Mouse (Mus musculus) cerebellum, adult 11-12 months (tissue): Measurements from ENCODE around the gene Lrrc74b.
"Not testable (repeated sequence)": the region's sequence is repeated elsewhere in the genome, so short reads cannot be mapped to it uniquely, and the experiment has no call there.

ENCODE experiments used
- DNase-seq: peaks from one replicate; pipeline ENCODE4 v3.0.0; 2022

Gene Lrrc74b

GRCm38 (mm10) chr16:17561128-17561750, at the start of gene Lrrc74b:
Lrrc74b (minus strand) TSS chr16:17561247.
- no peak for DNase-seq

- no peak for DNase-seq
Measured at GRCm38 (mm10) chr16:17605684-17606083, 44.6 kb upstream of the Lrrc74b start.

GRCm38 (mm10) chr16:17604941-17605340, 43.9 kb upstream of the Lrrc74b start:
- DNase-seq = no peak

GRCm38 (mm10) chr16:17600944-17601562, 40.0 kb upstream of the Lrrc74b start:
- no peak for DNase-seq

GRCm38 (mm10) chr16:17590731-17591130, 29.7 kb upstream of the Lrrc74b start:
- no peak for DNase-seq

- DNase-seq = no peak
Measured at GRCm38 (mm10) chr16:17584555-17584954, 23.5 kb upstream of the Lrrc74b start.

- no peak for DNase-seq
Measured at GRCm38 (mm10) chr16:17583064-17583463, 22.0 kb upstream of the Lrrc74b start, which contains the start of gene Slc7a4. Slc7a4 (minus strand) TSS chr16:17583214.

GRCm38 (mm10) chr16:17576825-17577215, 15.8 kb upstream of the Lrrc74b start:
- peak; percentile 39 for DNase-seq

- DNase-seq = peak; percentile 84
Measured at GRCm38 (mm10) chr16:17575870-17576824, 15.1 kb upstream of the Lrrc74b start.

GRCm38 (mm10) chr16:17566186-17566585, 5.1 kb upstream of the Lrrc74b start:
- DNase-seq = no peak

GRCm38 (mm10) chr16:17564771-17565170, 3.7 kb upstream of the Lrrc74b start:
- DNase-seq = no peak

GRCm38 (mm10) chr16:17564221-17564620, 3.2 kb upstream of the Lrrc74b start:
- no peak for DNase-seq

GRCm38 (mm10) chr16:17563580-17563979, 2.5 kb upstream of the Lrrc74b start:
- DNase-seq = no peak

- no peak for DNase-seq
Measured at GRCm38 (mm10) chr16:17561751-17562208, 733 bp upstream of the Lrrc74b start, which contains the start of gene P2rx6. P2rx6 (plus strand) TSS chr16:17561885.

GRCm38 (mm10) chr16:17559396-17560027, 1.5 kb downstream of the Lrrc74b start:
- DNase-seq = no peak

- no peak for DNase-seq
Measured at GRCm38 (mm10) chr16:17558811-17559210, 2.2 kb downstream of the Lrrc74b start.

- DNase-seq = peak; percentile 60
Measured at GRCm38 (mm10) chr16:17557947-17558480, 3.0 kb downstream of the Lrrc74b start.

- DNase-seq = no peak
Measured at GRCm38 (mm10) chr16:17556907-17557306, 4.1 kb downstream of the Lrrc74b start.

- no peak for DNase-seq
Measured at GRCm38 (mm10) chr16:17556180-17556579, 4.9 kb downstream of the Lrrc74b start.

- DNase-seq = not testable (repeated sequence)
Measured at GRCm38 (mm10) chr16:17554702-17555101, 6.3 kb downstream of the Lrrc74b start.

- no peak for DNase-seq
Measured at GRCm38 (mm10) chr16:17553910-17554685, 6.9 kb downstream of the Lrrc74b start.

GRCm38 (mm10) chr16:17552837-17553236, 8.2 kb downstream of the Lrrc74b start:
- DNase-seq = no peak
